Mouse (Mus musculus): Measurements from ENCODE around the gene Ppil4.

DNA sequence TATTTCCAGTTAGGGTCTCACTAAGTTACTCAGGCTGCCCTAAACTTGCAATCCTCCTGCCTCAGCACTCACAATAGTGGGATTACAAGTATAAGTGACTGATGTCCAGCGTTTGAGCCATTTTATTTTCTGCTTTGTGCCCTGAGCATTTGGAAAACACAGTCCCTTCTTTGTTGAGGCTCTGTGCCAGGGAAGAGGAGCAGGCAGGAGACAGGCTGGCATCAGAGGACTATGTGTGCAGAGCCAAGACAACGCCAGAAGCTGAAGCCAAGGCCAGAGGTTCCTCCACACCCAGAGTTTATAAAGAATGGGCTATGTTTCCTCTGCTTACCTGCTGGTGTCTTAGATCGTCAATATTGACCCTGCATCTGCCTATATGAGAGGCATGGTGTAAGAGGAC is 72.1 kb downstream of the Ppil4 start:
- TF ChIP-seq GATA1 (IDR thresholded peaks at IDR 0.05; ENCODE audit: low read length) (no peak), TAL1 (IDR thresholded peaks at IDR 0.05; ENCODE audit: low read length) (no peak)
